Mouse (Mus musculus) stomach, embryonic 16.5 days (tissue): ENCODE measurements around the gene Aacs. TPM values are rescaled to one million over a fixed set of nuclear protein-coding genes. Genes with fewer than 3 reads are reported as not detected.

Source experiments
- ATAC-seq: fragments of 200-750 bp; cut with Nextera tagmentation; 2 replicates; pipeline ENCODE4 v1.8.0; 2017; ENCODE audit warnings: moderate number of reproducible peaks, moderate TSS enrichment; ENCODE audit not compliant: insufficient read depth, low FRiP score
- H3K27ac ChIP-seq: fragments of 300-500 bp; sonication (generic); 2 replicates; pipeline ENCODE4 v1.5.1; 2014; ENCODE audit warnings: low read length
- H3K27me3 ChIP-seq: fragments of 300-500 bp; sonication (generic); 2 replicates; pipeline ENCODE4 v1.6.1; 2014; ENCODE audit warnings: low read length, control low read depth, mixed read lengths; ENCODE audit not compliant: control insufficient read depth, insufficient read depth
- H3K36me3 ChIP-seq: fragments of 300-500 bp; sonication (generic); 2 replicates; pipeline ENCODE4 v1.6.1; 2014; ENCODE audit warnings: low read length; ENCODE audit not compliant: control insufficient read depth, insufficient read depth
- H3K4me1 ChIP-seq: fragments of 300-500 bp; sonication (generic); 2 replicates; pipeline ENCODE4 v1.6.1; 2014; ENCODE audit warnings: low read length, control low read depth, mixed read lengths; ENCODE audit not compliant: control insufficient read depth, insufficient read depth
- H3K4me2 ChIP-seq: fragments of 300-500 bp; sonication (generic); 2 replicates; pipeline ENCODE4 v1.6.1; 2014; ENCODE audit warnings: low read depth, low read length, mixed read lengths
- H3K4me3 ChIP-seq: fragments of 300-500 bp; sonication (generic); replicated peaks from 2 replicates; pipeline ENCODE4 v1.5.1; 2014; ENCODE audit warnings: mild to moderate bottlenecking, low read length
- H3K9ac ChIP-seq: fragments of 300-500 bp; sonication (generic); 2 replicates; pipeline ENCODE4 v1.6.1; 2014; ENCODE audit warnings: low read length
- H3K9me3 ChIP-seq: fragments of 300-500 bp; sonication (generic); replicated peaks from 2 replicates; pipeline ENCODE4 v1.6.1; 2016; ENCODE audit warnings: low read length, control low read depth; ENCODE audit not compliant: control insufficient read depth
- WGBS: fragments of 180-500 bp; shearing (Covaris S2); extraction: QIAGEN DNeasy Blood & Tissue Kit; methylation state at CpG from one replicate; pipeline ENCODE4 v1.1.7; 2014; 5-methylcytosine and 5-hydroxymethylcytosine counted together
- polyA plus RNA-seq: library from polyadenylated mRNA; unstranded; fragments of >200 nt; fragmentation: Nextera tagmentation; extraction: Ambion mirVana; gene quantifications from 2 replicates; pipeline ENCODE4 v1.2.1, GENCODE M21; 2015

Gene Aacs
- polyA plus RNA-seq, 1 experiment from 2014 or later: 75.4 TPM

GRCm38 (mm10) chr5:125443335-125443734, 32.3 kb upstream of the Aacs start:
- H3K4me3 ChIP-seq: no peak overlapping the region
- H3K4me1 ChIP-seq: peaks cover 13% of the 10 kb centered on the region
- 86% methylated on average over 5 of the region's 5 CpGs for WGBS
- H3K27me3 ChIP-seq: no peaks in the 10 kb centered on the region
- no peak for ATAC-seq
- H3K27ac ChIP-seq: no peak overlapping the region
- no peak overlapping the region for H3K4me2 ChIP-seq
- H3K9ac ChIP-seq: no peak overlapping the region
- H3K9me3 ChIP-seq: 0 out of 2 replicates have a peak, but pooled peaks cover 4% of the 10 kb centered on the region
- no peaks in the 10 kb centered on the region for H3K36me3 ChIP-seq

GRCm38 (mm10) chr5:125443915-125444314, 31.7 kb upstream of the Aacs start:
- Histone ChIP-seq H3K4me2 (no peak overlapping the region), H3K9ac (no peak overlapping the region), H3K27ac (no peak overlapping the region), H3K27me3 (no peaks in the 10 kb centered on the region), H3K4me3 (no peak overlapping the region), H3K36me3 (no peaks in the 10 kb centered on the region), H3K9me3 (0 out of 2 replicates have a peak, but pooled peaks cover 4% of the 10 kb centered on the region), H3K4me1 (peaks cover 13% of the 10 kb centered on the region)
- WGBS: 68% methylated on average over 3 of the region's 3 CpGs
- no peak for ATAC-seq

GRCm38 (mm10) chr5:125444554-125444953, 31.1 kb upstream of the Aacs start:
- no peak overlapping the region for H3K9ac ChIP-seq
- WGBS: 83% methylated on average over 4 of the region's 4 CpGs
- no peaks in the 10 kb centered on the region for H3K27me3 ChIP-seq
- H3K4me3 ChIP-seq: no peak overlapping the region
- no peak overlapping the region for H3K4me2 ChIP-seq
- ATAC-seq: no peak
- H3K9me3 ChIP-seq: 0 out of 2 replicates have a peak, but pooled peaks cover 4% of the 10 kb centered on the region
- H3K4me1 ChIP-seq: peaks cover 13% of the 10 kb centered on the region
- H3K36me3 ChIP-seq: no peaks in the 10 kb centered on the region
- no peak overlapping the region for H3K27ac ChIP-seq

- H3K4me1 ChIP-seq: peaks cover 9% of the 10 kb centered on the region
- H3K36me3 ChIP-seq: no peaks in the 10 kb centered on the region
- 71% methylated on average over 7 of the region's 7 CpGs for WGBS
- H3K4me3 ChIP-seq: no peak overlapping the region
- no peak for ATAC-seq
- H3K27ac ChIP-seq: no peak overlapping the region
- 0 out of 2 replicates have a peak, but pooled peaks cover 4% of the 10 kb centered on the region for H3K9me3 ChIP-seq
- no peaks in the 10 kb centered on the region for H3K27me3 ChIP-seq
- H3K9ac ChIP-seq: no peak overlapping the region
- no peak overlapping the region for H3K4me2 ChIP-seq
Observed at GRCm38 (mm10) chr5:125446344-125446743, 29.3 kb upstream of the Aacs start.

GRCm38 (mm10) chr5:125448026-125448425, 27.6 kb upstream of the Aacs start:
- H3K4me2 ChIP-seq: no peak overlapping the region
- WGBS: 79% methylated on average over 3 of the region's 3 CpGs

GRCm38 (mm10) chr5:125448631-125449030, 27.0 kb upstream of the Aacs start:
- ATAC-seq: no peak
- no peaks in the 10 kb centered on the region for H3K36me3 ChIP-seq
- 87% methylated on average over 4 of the region's 4 CpGs for WGBS
- no peak overlapping the region for H3K27ac ChIP-seq
- H3K4me3 ChIP-seq: no peak overlapping the region
- H3K4me1 ChIP-seq: no peaks in the 10 kb centered on the region
- no peaks in the 10 kb centered on the region for H3K27me3 ChIP-seq
- no peak overlapping the region for H3K4me2 ChIP-seq
- no peak overlapping the region for H3K9ac ChIP-seq
- no peaks in the 10 kb centered on the region for H3K9me3 ChIP-seq

More at GRCm38 (mm10) chr5:125448026-125448425, 27.6 kb upstream of the Aacs start:
- 0 out of 2 replicates have a peak, but pooled peaks cover 4% of the 10 kb centered on the region for H3K9me3 ChIP-seq
- no peak overlapping the region for H3K9ac ChIP-seq
- no peak overlapping the region for H3K27ac ChIP-seq
- no peaks in the 10 kb centered on the region for H3K27me3 ChIP-seq
- no peaks in the 10 kb centered on the region for H3K4me1 ChIP-seq
- ATAC-seq: no peak
- no peaks in the 10 kb centered on the region for H3K36me3 ChIP-seq
- no peak overlapping the region for H3K4me3 ChIP-seq

- ATAC-seq: no peak
- Histone ChIP-seq H3K36me3 (no peaks in the 10 kb centered on the region), H3K9me3 (no peaks in the 10 kb centered on the region)
Observed at GRCm38 (mm10) chr5:125449306-125449705, 26.3 kb upstream of the Aacs start.

GRCm38 (mm10) chr5:125452573-125452972, 23.0 kb upstream of the Aacs start:
- WGBS: 90% methylated on average over 9 of the region's 9 CpGs
- H3K27ac ChIP-seq: no peak overlapping the region
- H3K36me3 ChIP-seq: no peaks in the 10 kb centered on the region
- H3K4me3 ChIP-seq: no peak overlapping the region
- H3K4me1 ChIP-seq: no peaks in the 10 kb centered on the region
- H3K9me3 ChIP-seq: no peaks in the 10 kb centered on the region
- ATAC-seq: no peak
- no peaks in the 10 kb centered on the region for H3K27me3 ChIP-seq
- no peak overlapping the region for H3K9ac ChIP-seq
- no peak overlapping the region for H3K4me2 ChIP-seq

More at GRCm38 (mm10) chr5:125449306-125449705, 26.3 kb upstream of the Aacs start:
- 76% methylated on average over 5 of the region's 5 CpGs for WGBS
- no peaks in the 10 kb centered on the region for H3K27me3 ChIP-seq
- H3K27ac ChIP-seq: no peak overlapping the region
- H3K4me1 ChIP-seq: no peaks in the 10 kb centered on the region
- no peak overlapping the region for H3K4me2 ChIP-seq
- no peak overlapping the region for H3K9ac ChIP-seq
- no peak overlapping the region for H3K4me3 ChIP-seq

GRCm38 (mm10) chr5:125456100-125456499, 19.5 kb upstream of the Aacs start:
- no peaks in the 10 kb centered on the region for H3K9me3 ChIP-seq
- H3K27me3 ChIP-seq: no peaks in the 10 kb centered on the region
- no peak overlapping the region for H3K4me3 ChIP-seq
- ATAC-seq: no peak
- H3K36me3 ChIP-seq: no peaks in the 10 kb centered on the region
- no peaks in the 10 kb centered on the region for H3K4me1 ChIP-seq
- WGBS: 91% methylated on average over 6 of the region's 6 CpGs
- H3K27ac ChIP-seq: no peak overlapping the region
- H3K9ac ChIP-seq: no peak overlapping the region
- no peak overlapping the region for H3K4me2 ChIP-seq
